Mouse (Mus musculus): ENCODE measurements around the gene 9130213A22Rik. TPM values are rescaled to one million over a fixed set of nuclear protein-coding genes. Genes with fewer than 3 reads are reported as not detected.

9130213A22Rik gene
- polyA plus RNA-seq (2016; fragmentation: Nextera tagmentation; extraction: Ambion mirVana), result 0.42 and 0.65 TPM in 2 replicates

DNA sequence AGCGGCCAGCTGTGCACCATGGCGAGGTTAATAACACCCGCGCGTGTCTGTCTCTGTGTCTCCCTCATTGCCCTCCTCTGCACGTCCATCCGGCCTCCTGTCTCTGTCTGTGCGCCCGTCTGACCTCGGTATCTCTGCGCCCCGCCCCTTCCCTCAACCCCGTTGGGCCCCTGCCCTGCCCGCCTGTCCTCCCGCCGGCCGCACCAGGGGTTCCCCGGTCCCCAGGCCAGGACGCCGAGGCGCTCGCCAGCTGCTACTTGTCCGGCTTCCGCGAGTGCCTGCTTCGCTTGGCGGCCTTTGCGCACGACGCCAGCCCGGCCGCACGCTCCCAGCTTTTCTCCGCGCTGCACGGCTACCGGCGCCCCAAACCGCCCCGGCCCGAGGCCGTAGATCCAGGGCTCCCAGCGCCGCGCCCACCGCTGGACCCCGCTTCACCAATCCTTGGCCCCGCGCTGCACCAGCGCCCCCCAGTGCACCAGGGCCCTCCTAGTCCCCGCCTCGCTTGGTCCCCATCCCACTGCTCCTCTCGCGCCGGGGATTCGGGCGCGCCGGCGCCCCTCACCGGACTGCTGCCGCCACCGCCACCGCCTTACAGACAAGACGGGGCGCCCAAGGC is at the start of gene 9130213A22Rik:
Gene 9130213A22Rik, minus strand, starts transcription at position 254 of the 616 bp plus-strand sequence.
- Histone ChIP-seq H3K4me3 (peak within 1 kb of the TSS; percentile 67), H3K4me2 (peak within 1 kb of the TSS; percentile 90), H3K9me3 (replicated peaks) (no peaks in the 10 kb centered on the region), H3K36me3 (no peaks in the 10 kb centered on the region), H3K27ac (ENCODE audit: poor library complexity, severe bottlenecking) (peak within 1 kb of the TSS; percentile 88), H3K9ac (peak within 1 kb of the TSS; percentile 71), H3K4me1 (replicated peaks) (peaks cover 44% of the 10 kb centered on the region), H3K27me3 (replicated peaks) (peaks cover 6% of the 10 kb centered on the region; the same call in 1 of the 2 replicates)
- under 1% methylated on average over 56 of the region's 66 CpGs for WGBS
- peak; percentile 70 for ATAC-seq (ENCODE audit: insufficient number of reproducible peaks, low FRiP score)

DNA sequence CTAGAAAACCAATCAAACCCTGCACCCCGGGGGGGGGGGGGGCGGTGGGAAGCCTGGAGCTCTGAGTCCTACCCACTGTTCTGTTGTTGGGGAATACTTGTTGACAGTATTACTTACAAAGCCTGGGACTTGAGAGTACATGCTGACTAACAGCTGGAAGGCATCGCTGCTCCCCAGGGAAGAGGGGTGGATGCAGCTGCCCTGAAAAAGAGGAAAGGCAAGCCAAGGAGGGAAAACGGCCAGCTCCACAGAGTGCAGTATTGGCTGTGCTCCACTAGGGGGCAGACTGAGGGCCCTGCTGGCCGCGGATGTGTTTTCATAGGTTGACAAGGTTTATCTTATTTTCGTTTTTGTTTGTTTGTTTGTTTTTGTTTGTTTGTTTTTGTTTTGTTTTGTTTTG is 49.2 kb upstream of the 9130213A22Rik start:
- Histone ChIP-seq H3K4me3 (no peak overlapping the region), H3K36me3 (no peaks in the 10 kb centered on the region), H3K27ac (ENCODE audit: poor library complexity, severe bottlenecking) (no peak overlapping the region), H3K9ac (no peak overlapping the region), H3K4me1 (replicated peaks) (0 out of 2 replicates have a peak, but pooled peaks cover 5% of the 10 kb centered on the region), H3K9me3 (replicated peaks) (no peaks in the 10 kb centered on the region), H3K4me2 (no peak overlapping the region), H3K27me3 (replicated peaks) (peaks cover 35% of the 10 kb centered on the region)
- WGBS, result 32% methylated on average over 7 of the region's 7 CpGs
- no peak for ATAC-seq (ENCODE audit: insufficient number of reproducible peaks, low FRiP score)

DNA sequence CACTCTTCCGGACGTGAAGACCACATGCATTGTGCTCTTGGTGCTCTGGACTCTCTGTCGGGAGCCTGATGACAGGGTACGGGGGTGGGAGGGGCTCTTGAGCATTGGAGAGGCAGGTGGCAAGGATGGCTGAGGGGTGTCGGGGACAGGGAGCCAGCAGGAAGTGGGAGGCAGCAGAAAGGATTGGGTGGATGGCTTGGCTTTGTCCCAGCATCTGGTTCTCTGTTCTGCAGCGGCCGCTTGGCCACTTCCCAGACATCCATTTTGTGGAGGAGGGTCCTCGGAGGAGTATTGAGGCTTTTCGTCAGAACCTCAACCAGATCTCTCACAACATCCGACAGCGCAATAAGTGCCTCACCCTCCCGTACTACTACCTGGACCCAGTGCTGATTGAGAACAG is 46.9 kb upstream of the 9130213A22Rik start:
- Histone ChIP-seq H3K4me2 (no peak overlapping the region), H3K4me1 (replicated peaks) (0 out of 2 replicates have a peak, but pooled peaks cover under 1% of the 10 kb centered on the region), H3K9me3 (replicated peaks) (no peaks in the 10 kb centered on the region), H3K27ac (ENCODE audit: poor library complexity, severe bottlenecking) (no peak overlapping the region), H3K4me3 (no peak overlapping the region), H3K36me3 (no peaks in the 10 kb centered on the region), H3K9ac (no peak overlapping the region), H3K27me3 (replicated peaks) (peaks cover 57% of the 10 kb centered on the region)
- no peak for ATAC-seq (ENCODE audit: insufficient number of reproducible peaks, low FRiP score)
- 81% methylated on average over 12 of the region's 12 CpGs for WGBS

- Histone ChIP-seq H3K27ac (ENCODE audit: poor library complexity, severe bottlenecking) (no peak within 1 kb of the TSS), H3K4me2 (peak within 1 kb of the TSS; percentile 22), H3K4me1 (replicated peaks) (peaks cover 6% of the 10 kb centered on the region; the same call in 1 of the 2 replicates), H3K9ac (no peak within 1 kb of the TSS; the same call in 1 of the 2 replicates), H3K27me3 (replicated peaks) (peaks cover 74% of the 10 kb centered on the region), H3K4me3 (0 out of 2 replicates have a peak within 1 kb of the TSS, but pooled peaks have one; percentile 5), H3K9me3 (replicated peaks) (no peaks in the 10 kb centered on the region), H3K36me3 (no peaks in the 10 kb centered on the region)
- 3% methylated on average over 18 of the region's 18 CpGs for WGBS
- ATAC-seq (ENCODE audit: insufficient number of reproducible peaks, low FRiP score), result no peak
Measured at GRCm38 (mm10) chr11:69156800-69157199, 34.4 kb upstream of the 9130213A22Rik start, which contains the start of gene Alox12b. Alox12b (plus strand) TSS chr11:69156989.

- Histone ChIP-seq H3K36me3 (no peaks in the 10 kb centered on the region), H3K4me2 (no peak overlapping the region), H3K9me3 (replicated peaks) (no peaks in the 10 kb centered on the region), H3K9ac (no peak overlapping the region), H3K27me3 (replicated peaks) (peaks cover 77% of the 10 kb centered on the region), H3K4me3 (no peak overlapping the region), H3K27ac (ENCODE audit: poor library complexity, severe bottlenecking) (no peak overlapping the region), H3K4me1 (replicated peaks) (peaks cover 10% of the 10 kb centered on the region; the same call in 1 of the 2 replicates)
- ATAC-seq (ENCODE audit: insufficient number of reproducible peaks, low FRiP score), result no peak
- WGBS, result 31% methylated on average over 1 of the region's 1 CpGs
Measured at GRCm38 (mm10) chr11:69155351-69155750, 33.0 kb upstream of the 9130213A22Rik start.

GRCm38 (mm10) chr11:69153831-69154230 is 31.4 kb upstream of the 9130213A22Rik start:
- H3K4me2 ChIP-seq, result no peak overlapping the region
- no peak overlapping the region for H3K4me3 ChIP-seq
- WGBS, result 76% methylated on average over 8 of the region's 8 CpGs
- peaks cover 67% of the 10 kb centered on the region for H3K27me3 ChIP-seq (replicated peaks)
- H3K9me3 ChIP-seq (replicated peaks), result no peaks in the 10 kb centered on the region
- no peak overlapping the region for H3K27ac ChIP-seq (ENCODE audit: poor library complexity, severe bottlenecking)
- no peak for ATAC-seq (ENCODE audit: insufficient number of reproducible peaks, low FRiP score)
- H3K9ac ChIP-seq, result no peak overlapping the region
- H3K36me3 ChIP-seq, result no peaks in the 10 kb centered on the region
- peaks cover 16% of the 10 kb centered on the region; the same call in 1 of the 2 replicates for H3K4me1 ChIP-seq (replicated peaks)

DNA sequence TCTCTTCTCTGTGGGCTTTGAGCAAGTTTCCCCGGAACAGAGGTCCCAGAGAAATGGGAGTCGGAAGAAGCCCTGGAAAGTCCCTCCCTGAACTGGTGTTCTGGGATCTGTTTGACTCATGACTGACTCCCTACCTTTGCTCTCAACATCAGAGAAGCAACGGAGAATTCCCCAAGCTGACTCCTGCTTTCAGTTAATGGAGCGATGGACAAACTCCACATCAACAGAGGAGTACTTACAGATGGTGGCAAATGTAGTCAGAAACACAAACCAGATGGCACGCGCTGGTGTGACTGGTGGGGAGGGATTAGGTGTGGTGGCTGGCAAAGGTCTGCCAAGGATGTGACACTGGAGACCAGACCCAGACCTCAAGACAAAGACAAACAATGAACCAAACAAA is 28.6 kb upstream of the 9130213A22Rik start:
- Histone ChIP-seq H3K4me3 (peak overlapping the region; percentile 25), H3K27ac (ENCODE audit: poor library complexity, severe bottlenecking) (no peak overlapping the region), H3K4me2 (peak overlapping the region; percentile 58), H3K4me1 (replicated peaks) (0 out of 2 replicates have a peak, but pooled peaks cover 10% of the 10 kb centered on the region), H3K9me3 (replicated peaks) (no peaks in the 10 kb centered on the region), H3K36me3 (no peaks in the 10 kb centered on the region), H3K9ac (no peak overlapping the region), H3K27me3 (replicated peaks) (peaks cover 44% of the 10 kb centered on the region)
- WGBS, result 63% methylated on average over 6 of the region's 6 CpGs
- ATAC-seq (ENCODE audit: insufficient number of reproducible peaks, low FRiP score), result no peak

DNA sequence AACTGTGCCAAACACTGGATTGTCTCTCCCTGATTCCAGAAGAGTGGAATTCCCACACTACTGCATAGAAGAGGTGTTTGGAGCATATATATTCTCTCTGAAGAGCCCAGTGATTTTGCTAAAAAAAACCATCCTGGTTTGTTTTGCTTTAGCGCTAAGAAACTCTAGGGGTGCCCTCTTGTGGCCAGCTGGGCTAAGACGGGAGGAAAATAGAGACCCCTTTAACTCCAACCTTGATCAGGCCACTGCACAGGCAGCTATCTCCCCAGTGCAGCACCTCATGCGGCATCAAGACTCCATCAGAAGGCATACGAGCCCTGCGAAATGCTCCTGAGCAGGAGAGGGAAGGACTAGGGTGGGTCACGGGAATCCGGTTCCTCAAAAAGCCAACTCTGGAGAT is 28.1 kb upstream of the 9130213A22Rik start:
- Histone ChIP-seq H3K4me2 (peak overlapping the region; percentile 58), H3K36me3 (no peaks in the 10 kb centered on the region), H3K27ac (ENCODE audit: poor library complexity, severe bottlenecking) (no peak overlapping the region), H3K27me3 (replicated peaks) (peaks cover 42% of the 10 kb centered on the region), H3K4me1 (replicated peaks) (0 out of 2 replicates have a peak, but pooled peaks cover 10% of the 10 kb centered on the region), H3K9ac (no peak overlapping the region), H3K4me3 (peak overlapping the region; percentile 25), H3K9me3 (replicated peaks) (no peaks in the 10 kb centered on the region)
- ATAC-seq (ENCODE audit: insufficient number of reproducible peaks, low FRiP score), result no peak
- WGBS, result 5% methylated on average over 7 of the region's 7 CpGs

GRCm38 (mm10) chr11:69149728-69150127 is 27.3 kb upstream of the 9130213A22Rik start:
- Histone ChIP-seq H3K9ac (no peak overlapping the region), H3K4me2 (no peak overlapping the region), H3K9me3 (replicated peaks) (no peaks in the 10 kb centered on the region), H3K4me1 (replicated peaks) (0 out of 2 replicates have a peak, but pooled peaks cover 10% of the 10 kb centered on the region), H3K27me3 (replicated peaks) (peaks cover 35% of the 10 kb centered on the region), H3K27ac (ENCODE audit: poor library complexity, severe bottlenecking) (no peak overlapping the region), H3K36me3 (no peaks in the 10 kb centered on the region), H3K4me3 (no peak overlapping the region)
- ATAC-seq (ENCODE audit: insufficient number of reproducible peaks, low FRiP score), result no peak
- WGBS, result 56% methylated on average over 6 of the region's 6 CpGs

DNA sequence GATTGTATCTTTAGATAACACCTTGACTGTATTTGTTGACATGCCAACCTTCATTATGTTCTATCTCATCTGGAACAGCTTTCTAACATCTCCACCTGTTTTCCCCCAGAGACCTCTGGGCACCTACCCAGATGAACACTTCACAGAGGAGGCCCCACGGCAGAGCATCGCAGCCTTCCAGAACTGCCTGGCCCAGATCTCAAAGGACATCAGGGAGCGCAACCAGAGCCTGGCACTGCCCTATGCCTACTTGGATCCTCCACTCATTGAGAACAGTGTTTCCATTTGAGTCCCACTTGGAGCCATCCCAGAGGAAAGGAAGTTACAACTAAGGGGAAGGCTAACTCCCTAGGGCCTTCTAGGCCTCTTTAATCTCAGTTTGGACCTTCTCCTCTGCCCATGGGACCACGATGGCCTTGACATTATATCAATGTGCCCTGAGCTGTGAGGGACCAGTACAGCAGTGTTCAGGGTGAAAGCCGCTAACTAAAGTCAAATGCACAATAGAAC is 26.1 kb upstream of the 9130213A22Rik start:
- ATAC-seq (ENCODE audit: insufficient number of reproducible peaks, low FRiP score), result no peak
- Histone ChIP-seq H3K9ac (no peak overlapping the region), H3K4me3 (no peak overlapping the region), H3K36me3 (no peaks in the 10 kb centered on the region), H3K4me1 (replicated peaks) (0 out of 2 replicates have a peak, but pooled peaks cover 10% of the 10 kb centered on the region), H3K4me2 (no peak overlapping the region), H3K27ac (ENCODE audit: poor library complexity, severe bottlenecking) (no peak overlapping the region), H3K27me3 (replicated peaks) (peaks cover 26% of the 10 kb centered on the region), H3K9me3 (replicated peaks) (no peaks in the 10 kb centered on the region)
- WGBS, result 88% methylated on average over 5 of the region's 5 CpGs

DNA sequence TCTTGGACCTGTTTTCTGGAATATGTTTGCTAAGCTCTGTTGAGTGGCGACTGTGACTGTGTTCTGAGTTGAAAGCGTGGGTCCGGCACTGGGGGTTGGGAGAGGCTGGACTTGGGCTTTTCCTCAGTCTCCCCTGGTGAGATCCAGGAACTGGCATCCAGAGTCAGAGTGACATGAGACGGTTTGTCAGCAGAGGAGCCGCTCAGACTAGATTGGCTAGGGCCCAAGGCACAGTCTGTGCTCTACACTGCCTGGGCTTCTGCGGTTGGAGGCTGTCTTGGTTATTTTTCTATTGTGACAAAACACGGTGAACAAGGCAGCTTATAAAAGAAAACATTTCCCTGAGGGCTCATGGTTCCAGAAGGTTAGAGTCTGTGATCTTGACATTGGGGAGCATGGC is 25.2 kb upstream of the 9130213A22Rik start:
- Histone ChIP-seq H3K9me3 (replicated peaks) (no peaks in the 10 kb centered on the region), H3K4me1 (replicated peaks) (0 out of 2 replicates have a peak, but pooled peaks cover 10% of the 10 kb centered on the region), H3K27ac (ENCODE audit: poor library complexity, severe bottlenecking) (no peak overlapping the region), H3K36me3 (no peaks in the 10 kb centered on the region), H3K4me3 (no peak overlapping the region), H3K9ac (no peak overlapping the region), H3K4me2 (no peak overlapping the region), H3K27me3 (replicated peaks) (peaks cover 24% of the 10 kb centered on the region)
- WGBS, result 74% methylated on average over 7 of the region's 7 CpGs
- no peak for ATAC-seq (ENCODE audit: insufficient number of reproducible peaks, low FRiP score)

All from heart, embryonic 12.5 days (tissue).